Mouse (Mus musculus) small intestine, adult 2 months (tissue): ENCODE measurements at regions not wholly inside any gene's neighbourhood (a gene's known extent, or its start where the extent isn't known, plus 50 kb on each side); places are given as distances from the start of the nearest gene placed in this dataset.

Source experiments
- H3K27ac ChIP-seq: fragments of 200-500 bp; 2 replicates; pipeline ENCODE4 v1.5.1; 2012; ENCODE audit warnings: low read depth, low read length, control low read depth, inconsistent platforms; ENCODE audit not compliant: insufficient read depth
- H3K27me3 ChIP-seq: fragments of 200-500 bp; 2 replicates; pipeline ENCODE4 v1.6.1; 2012; ENCODE audit warnings: mild to moderate bottlenecking, moderate library complexity, low read length, inconsistent platforms; ENCODE audit not compliant: control insufficient read depth, insufficient read depth
- H3K36me3 ChIP-seq: fragments of 200-500 bp; 2 replicates; pipeline ENCODE4 v1.6.1; 2012; ENCODE audit warnings: mild to moderate bottlenecking, low read length, control low read depth, inconsistent platforms; ENCODE audit not compliant: control insufficient read depth, insufficient read depth
- H3K4me1 ChIP-seq: fragments of 200-500 bp; 2 replicates; pipeline ENCODE4 v1.6.1; 2012; ENCODE audit warnings: low read length, inconsistent platforms, mixed read lengths; ENCODE audit not compliant: control insufficient read depth, insufficient read depth, insufficient read length
- H3K4me3 ChIP-seq: fragments of 200-500 bp; 2 replicates; pipeline ENCODE4 v1.5.1; 2012; ENCODE audit warnings: low read depth, mild to moderate bottlenecking, control low read depth, inconsistent platforms, low read length, moderate library complexity
- CTCF ChIP-seq: fragments of 200-500 bp; IDR thresholded peaks from 2 replicates; pipeline ENCODE4 v1.5.1; 2012; ENCODE audit warnings: low read depth, mild to moderate bottlenecking, control low read depth, inconsistent platforms, low read length, moderate library complexity, mixed read lengths; ENCODE audit not compliant: insufficient replicate concordance, insufficient read length; ENCODE audit errors: extremely low read depth
- POLR2A ChIP-seq: fragments of 200-500 bp; IDR thresholded peaks from 2 replicates; pipeline ENCODE4 v1.6.1; 2012; ENCODE audit warnings: low read depth, mild to moderate bottlenecking, control low read depth, inconsistent platforms, low read length, moderate library complexity
- WGBS: fragments of 180-500 bp; shearing (Covaris S2); methylation state at CpG from one replicate; pipeline ENCODE4 v1.1.7; 2018; 5-methylcytosine and 5-hydroxymethylcytosine counted together

DNA sequence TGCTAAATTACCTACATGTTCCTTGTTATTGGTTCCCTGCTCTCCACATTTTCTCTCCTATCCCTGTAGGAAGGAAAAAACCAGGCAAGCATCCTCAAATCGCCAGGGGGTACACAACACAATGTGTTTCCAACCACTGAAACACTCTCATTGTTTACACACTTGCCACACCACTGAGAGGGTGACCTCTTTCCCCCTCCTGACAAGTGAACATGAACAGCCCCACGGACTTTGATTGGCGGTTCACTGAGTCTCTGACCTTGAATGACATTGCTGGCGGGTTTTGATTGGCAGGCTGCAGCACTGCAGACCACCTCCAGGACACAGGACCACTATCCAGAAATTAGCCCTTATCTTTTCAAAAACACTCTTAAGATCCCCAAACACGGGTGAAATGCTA, 211.7 kb upstream of the Onecut1 start:
- H3K27ac ChIP-seq = no peak overlapping the region
- H3K4me3 ChIP-seq = no peak overlapping the region
- H3K36me3 ChIP-seq = no peaks in the 10 kb centered on the region
- no peaks in the 10 kb centered on the region for H3K27me3 ChIP-seq
- no peaks in the 10 kb centered on the region for H3K4me1 ChIP-seq
- TF ChIP-seq CTCF = no peak
- no peak for TF ChIP-seq POLR2A
- WGBS = 48% methylated on average over 5 of the region's 5 CpGs

DNA sequence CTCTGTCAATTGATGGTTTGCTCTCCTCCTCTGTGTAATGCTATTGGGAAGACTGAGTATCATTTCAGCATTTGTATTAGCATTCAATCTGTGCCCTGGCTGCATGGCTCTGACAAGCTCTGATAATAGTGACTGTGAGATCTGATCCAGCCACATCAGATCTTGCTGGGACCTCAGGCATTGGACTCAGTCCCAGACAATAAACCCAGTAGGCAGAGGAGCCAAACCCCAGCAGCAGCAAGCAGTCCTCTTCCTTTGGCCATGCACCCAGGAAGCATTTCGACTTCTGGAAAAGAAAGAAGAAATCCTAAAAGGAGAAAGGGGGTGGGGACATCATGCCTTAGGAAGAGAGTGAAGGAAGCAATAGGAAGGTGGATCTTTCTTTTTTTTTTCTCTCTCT, 205.8 kb upstream of the Onecut1 start:
- Histone ChIP-seq H3K36me3 (no peaks in the 10 kb centered on the region), H3K27me3 (no peaks in the 10 kb centered on the region), H3K4me1 (no peaks in the 10 kb centered on the region), H3K27ac (no peak overlapping the region), H3K4me3 (no peak overlapping the region)
- no peak for TF ChIP-seq POLR2A
- no peak for TF ChIP-seq CTCF
- WGBS = 35% methylated on average over 1 of the region's 1 CpGs

DNA sequence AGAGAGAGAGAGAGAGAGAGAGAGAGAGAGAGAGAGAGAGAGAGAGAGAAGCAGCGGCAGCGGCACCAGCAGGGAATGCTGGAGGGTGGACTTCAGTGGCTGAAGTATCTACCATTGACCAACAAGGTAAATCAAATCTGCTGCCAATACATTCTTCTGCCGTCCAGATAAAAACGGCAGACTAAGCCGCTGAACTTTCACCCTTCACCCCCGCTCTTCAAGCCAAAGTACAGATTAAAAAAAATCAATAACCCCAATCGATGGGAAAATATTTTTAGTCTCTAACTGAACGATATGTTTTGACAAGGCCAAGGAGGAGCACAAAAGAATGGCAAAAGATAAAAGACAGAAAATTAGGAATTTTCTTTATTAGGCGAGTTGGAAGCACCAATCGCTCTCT, 205.3 kb upstream of the Onecut1 start:
- Histone ChIP-seq H3K4me3 (no peak overlapping the region), H3K36me3 (no peaks in the 10 kb centered on the region), H3K27ac (no peak overlapping the region), H3K4me1 (no peaks in the 10 kb centered on the region), H3K27me3 (no peaks in the 10 kb centered on the region)
- TF ChIP-seq CTCF = no peak
- no peak for TF ChIP-seq POLR2A
- WGBS = 35% methylated on average over 10 of the region's 10 CpGs

DNA sequence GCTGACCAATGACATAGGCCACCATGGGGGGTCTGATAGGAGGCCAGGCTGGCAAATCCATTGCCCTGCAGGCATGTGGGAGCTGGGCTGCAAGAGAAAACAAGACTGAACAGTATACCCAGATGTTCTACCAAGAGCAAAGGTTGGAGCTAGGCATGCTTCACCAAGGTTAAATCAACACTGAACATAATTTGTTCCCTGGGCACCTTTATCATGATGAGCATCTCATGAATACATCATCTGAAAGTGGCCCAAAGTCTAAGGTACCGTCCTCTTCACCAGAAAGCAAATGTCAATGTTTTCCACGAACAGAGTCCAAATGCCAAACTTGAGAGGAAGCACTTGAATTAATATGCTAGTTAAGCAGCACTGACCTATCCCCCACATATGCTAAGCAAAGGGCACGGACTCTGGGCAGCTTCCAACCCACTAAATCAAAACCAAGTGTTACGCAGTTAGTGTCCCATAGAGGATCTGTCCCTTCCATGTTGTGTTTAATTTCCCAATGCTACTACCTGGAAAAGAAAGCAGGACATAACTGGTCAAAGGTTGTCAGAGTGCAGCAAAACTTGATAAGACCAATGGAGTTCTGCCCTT, 190.3 kb upstream of the Onecut1 start:
- 77% methylated on average over 4 of the region's 4 CpGs for WGBS
- Histone ChIP-seq H3K27me3 (no peaks in the 10 kb centered on the region), H3K27ac (no peak overlapping the region), H3K4me1 (no peaks in the 10 kb centered on the region), H3K4me3 (no peak overlapping the region), H3K36me3 (no peaks in the 10 kb centered on the region)
- TF ChIP-seq POLR2A (no peak), CTCF (no peak)

DNA sequence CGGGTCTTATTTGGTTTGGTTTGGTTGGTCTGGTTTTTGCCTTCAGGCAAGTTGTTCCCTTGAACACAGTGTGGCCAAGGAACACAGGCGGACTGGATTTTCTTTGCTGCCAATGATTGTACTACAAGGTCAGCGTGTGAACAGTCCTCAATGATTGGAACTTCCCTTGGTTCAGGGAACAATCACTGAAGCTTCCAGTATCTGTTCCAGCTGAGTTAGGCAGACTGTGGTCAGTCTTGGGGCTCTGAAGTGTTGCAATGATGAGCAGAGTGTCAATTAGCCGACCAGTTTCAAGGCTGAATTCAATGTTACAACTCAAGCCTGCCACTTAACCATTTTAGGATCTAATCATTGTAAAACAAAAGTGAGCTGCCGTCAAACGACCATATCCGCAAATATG, 189.5 kb upstream of the Onecut1 start:
- Histone ChIP-seq H3K27ac (no peak overlapping the region), H3K27me3 (no peaks in the 10 kb centered on the region), H3K4me3 (no peak overlapping the region), H3K36me3 (no peaks in the 10 kb centered on the region), H3K4me1 (no peaks in the 10 kb centered on the region)
- TF ChIP-seq CTCF = no peak
- no peak for TF ChIP-seq POLR2A
- WGBS = 70% methylated on average over 7 of the region's 7 CpGs

DNA sequence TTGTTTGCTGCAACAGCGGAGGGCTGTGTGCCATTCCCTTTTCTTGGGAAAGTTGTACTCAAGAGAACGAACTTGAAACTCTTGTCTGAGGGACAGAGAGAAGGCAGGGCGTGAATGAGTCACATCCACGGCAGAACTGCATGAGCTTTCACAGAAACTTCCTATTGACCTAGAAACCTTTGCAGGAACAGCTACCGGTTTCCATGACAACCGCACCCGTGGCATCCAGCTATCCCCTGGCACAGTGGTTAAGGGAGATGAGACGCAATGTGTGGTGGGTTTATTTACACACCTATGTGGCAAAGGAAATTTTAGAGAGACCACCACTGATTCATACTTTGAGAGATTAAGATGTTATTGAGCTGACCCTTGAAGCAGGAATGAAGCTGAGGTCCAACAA, 163.5 kb upstream of the Onecut1 start:
- Histone ChIP-seq H3K27me3 (no peaks in the 10 kb centered on the region), H3K27ac (no peak overlapping the region), H3K4me3 (no peak overlapping the region), H3K4me1 (no peaks in the 10 kb centered on the region), H3K36me3 (no peaks in the 10 kb centered on the region)
- TF ChIP-seq POLR2A = no peak
- TF ChIP-seq CTCF = no peak
- WGBS = 63% methylated on average over 8 of the region's 8 CpGs

DNA sequence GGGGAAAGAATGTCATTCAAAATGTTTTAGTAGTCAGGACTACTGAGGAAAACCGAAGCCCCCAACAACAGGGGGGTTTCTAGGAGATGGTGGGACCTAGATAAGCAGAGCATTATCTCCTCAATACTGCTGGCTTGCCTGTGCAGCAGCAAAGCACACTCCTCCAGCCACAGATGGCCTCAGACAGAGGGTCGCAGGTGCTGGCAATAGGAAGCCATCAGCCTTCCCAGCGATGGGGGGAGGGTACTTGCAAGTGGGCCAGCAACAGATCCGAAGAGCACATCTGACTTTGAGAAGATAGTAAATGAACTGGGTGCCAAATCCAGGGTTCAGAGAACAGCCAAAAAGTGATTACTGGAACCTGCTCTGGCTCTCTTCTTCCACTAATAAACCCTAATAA, 156.0 kb upstream of the Onecut1 start:
- no peak for TF ChIP-seq POLR2A
- no peak for TF ChIP-seq CTCF
- Histone ChIP-seq H3K27ac (no peak overlapping the region), H3K4me1 (no peaks in the 10 kb centered on the region), H3K4me3 (no peak overlapping the region), H3K27me3 (no peaks in the 10 kb centered on the region), H3K36me3 (no peaks in the 10 kb centered on the region)
- WGBS = 24% methylated on average over 4 of the region's 4 CpGs
